Mouse (Mus musculus) liver, postnatal 0 days (tissue): ENCODE measurements at regions not wholly inside any gene's neighbourhood (a gene's known extent, or its start where the extent isn't known, plus 50 kb on each side); places are given as distances from the start of the nearest gene placed in this dataset.

Experiments
- CTCF ChIP-seq: sonication (generic); IDR thresholded peaks from 2 replicates; pipeline ENCODE4 v1.5.1; 2016; ENCODE audit warnings: antibody characterized with exemption, low read depth
- EP300 ChIP-seq: IDR thresholded peaks from 2 replicates; pipeline ENCODE4 v1.6.1; 2016; ENCODE audit warnings: antibody characterized with exemption, low read depth, mild to moderate bottlenecking

GRCm38 (mm10) chr16:73259283-73259682, 951.2 kb downstream of the Robo1 start:
- no peak for TF ChIP-seq EP300
- no peak for TF ChIP-seq CTCF
